Mouse (Mus musculus) spleen, postnatal 36 days (tissue): ENCODE results near the gene Myo10.

Experiments used
- DNase-seq, 2 experiments: peaks; one replicate each; pipeline ENCODE4 v3.0.0; 2022; ENCODE audit warnings: low spot score in 2 of 2, mixed read lengths in 1 of 2

Myo10 gene

DNA sequence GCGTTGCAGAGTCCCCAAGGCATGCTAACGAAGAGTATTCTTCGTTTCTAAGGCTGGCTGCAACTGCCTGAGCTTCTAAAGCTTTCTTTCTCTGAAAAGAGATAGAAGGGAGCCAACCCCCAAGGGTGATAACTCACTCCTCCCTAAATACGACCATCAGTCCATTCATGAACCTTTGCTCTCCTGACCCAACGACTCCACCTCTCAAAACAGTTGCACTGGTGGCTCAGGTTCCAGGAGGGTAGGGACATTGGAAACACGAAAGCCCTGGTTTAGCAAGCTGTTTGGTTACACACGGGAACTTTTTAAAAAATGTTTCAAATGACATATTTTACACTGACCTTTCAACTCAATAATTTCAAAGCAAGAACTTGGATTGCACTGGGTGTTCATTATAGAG, 29.5 kb downstream of the Myo10 start:
- no peak for DNase-seq

DNA sequence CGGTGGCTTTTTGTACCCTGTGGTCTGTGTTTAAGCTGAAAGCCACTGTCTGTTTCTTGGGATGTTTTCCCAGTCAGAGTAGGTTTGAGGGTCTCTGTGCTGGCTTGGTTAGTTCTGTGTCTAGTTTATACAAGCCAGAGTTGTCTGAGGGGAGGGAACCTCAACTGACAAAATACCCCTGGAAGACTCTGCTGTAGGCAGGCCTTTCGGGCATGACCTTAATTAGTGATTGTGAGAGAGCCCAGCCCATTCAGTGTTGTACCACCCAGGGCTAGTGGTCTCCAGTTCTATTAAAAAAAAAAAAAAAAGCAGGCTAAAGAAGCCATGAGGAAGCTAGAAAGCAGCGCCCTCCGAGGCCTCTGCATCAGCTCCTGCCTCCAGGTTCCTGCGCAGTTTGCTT, 30.0 kb downstream of the Myo10 start:
- DNase-seq = no peak

DNA sequence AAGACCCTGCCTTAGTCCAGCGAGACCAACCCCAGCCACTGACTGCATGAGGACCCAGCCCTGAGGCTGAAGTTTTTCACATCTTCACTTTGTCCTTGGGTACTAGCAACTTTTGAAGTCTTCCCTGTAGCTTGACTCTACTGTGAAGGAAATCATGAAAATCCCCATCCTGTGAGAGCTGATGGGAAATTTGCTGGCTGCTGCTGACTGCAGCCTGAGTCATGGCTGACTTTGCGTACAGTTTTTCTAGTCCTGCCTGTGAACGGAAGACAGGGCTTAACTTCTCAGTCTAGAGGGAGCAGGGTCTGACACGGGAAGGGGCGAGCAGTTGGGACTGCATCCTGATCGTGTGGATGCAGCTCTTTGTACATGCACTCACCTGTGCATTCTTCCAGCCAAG, 30.6 kb downstream of the Myo10 start:
- DNase-seq = no peak

- DNase-seq = no peak
These were observed 31.4 kb downstream of the Myo10 start for GRCm38 (mm10) chr15:25653680-25654079.

DNA sequence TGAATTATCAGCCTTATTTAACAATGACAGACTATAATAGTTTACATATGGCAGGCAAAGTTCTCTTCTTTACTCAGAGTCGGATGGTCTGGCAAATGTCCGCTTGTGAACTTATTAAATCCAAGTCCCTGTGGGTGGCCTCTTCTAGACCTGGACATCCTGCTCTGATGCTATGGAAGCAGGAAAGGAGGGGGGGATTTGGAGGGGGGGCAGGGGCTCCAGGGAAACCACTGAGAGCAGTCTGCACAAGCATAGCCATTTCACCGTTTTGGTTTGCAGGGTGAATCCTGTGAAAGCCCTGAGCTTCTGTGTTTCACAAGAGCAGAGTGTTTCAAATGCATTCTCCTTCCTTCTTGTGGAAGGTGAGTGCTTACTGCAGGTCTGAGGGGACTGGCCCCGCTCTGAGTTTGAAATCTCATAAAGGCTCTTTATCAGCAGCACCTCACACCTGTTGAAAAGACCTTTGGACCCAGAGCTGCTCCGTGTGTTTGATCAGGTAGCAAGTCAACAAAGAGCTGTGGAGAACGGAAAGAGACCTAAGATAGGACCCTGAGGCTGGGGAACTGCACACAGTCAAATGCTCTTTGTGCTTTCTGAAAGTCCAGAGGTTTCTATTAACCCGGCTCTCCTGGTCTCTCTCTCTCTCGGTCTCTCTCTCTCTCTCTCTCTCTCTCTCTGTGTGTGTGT, 40.7 kb downstream of the Myo10 start:
- no peak for DNase-seq

GRCm38 (mm10) chr15:25669283-25670247, 47.2 kb downstream of the Myo10 start:
- no peak for DNase-seq

- DNase-seq = no peak
These were observed 51.1 kb downstream of the Myo10 start for GRCm38 (mm10) chr15:25673231-25673980.

- no peak for DNase-seq
These were observed 52.0 kb downstream of the Myo10 start for GRCm38 (mm10) chr15:25674099-25674931.

- DNase-seq = no peak
These were observed 52.6 kb downstream of the Myo10 start for GRCm38 (mm10) chr15:25674932-25675250.

DNA sequence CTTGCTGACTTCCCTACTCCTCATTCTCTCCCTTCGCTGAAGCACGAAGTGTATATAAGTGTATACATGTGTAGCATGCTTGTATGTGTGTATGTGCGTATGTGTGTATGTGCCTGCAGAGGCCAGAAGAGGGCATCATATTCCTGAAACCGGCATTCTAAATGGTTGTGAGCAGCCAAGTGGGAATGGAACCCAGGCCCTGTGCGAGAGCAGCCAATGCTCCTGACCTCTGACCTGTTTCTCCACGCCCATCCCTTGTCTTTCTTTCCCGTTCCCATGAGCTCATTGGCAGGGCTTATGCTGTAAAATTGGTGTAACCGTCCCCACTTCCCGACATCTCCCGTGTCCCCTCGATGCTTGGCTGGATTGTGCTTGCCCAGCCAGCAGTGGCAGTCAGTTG, 53.0 kb downstream of the Myo10 start:
- no peak for DNase-seq

GRCm38 (mm10) chr15:25676056-25676785, 53.9 kb downstream of the Myo10 start:
- DNase-seq = no peak

- no peak for DNase-seq
These were observed 56.8 kb downstream of the Myo10 start for GRCm38 (mm10) chr15:25679081-25679480.

- DNase-seq = no peak
These were observed 57.3 kb downstream of the Myo10 start for GRCm38 (mm10) chr15:25679616-25680015.

DNA sequence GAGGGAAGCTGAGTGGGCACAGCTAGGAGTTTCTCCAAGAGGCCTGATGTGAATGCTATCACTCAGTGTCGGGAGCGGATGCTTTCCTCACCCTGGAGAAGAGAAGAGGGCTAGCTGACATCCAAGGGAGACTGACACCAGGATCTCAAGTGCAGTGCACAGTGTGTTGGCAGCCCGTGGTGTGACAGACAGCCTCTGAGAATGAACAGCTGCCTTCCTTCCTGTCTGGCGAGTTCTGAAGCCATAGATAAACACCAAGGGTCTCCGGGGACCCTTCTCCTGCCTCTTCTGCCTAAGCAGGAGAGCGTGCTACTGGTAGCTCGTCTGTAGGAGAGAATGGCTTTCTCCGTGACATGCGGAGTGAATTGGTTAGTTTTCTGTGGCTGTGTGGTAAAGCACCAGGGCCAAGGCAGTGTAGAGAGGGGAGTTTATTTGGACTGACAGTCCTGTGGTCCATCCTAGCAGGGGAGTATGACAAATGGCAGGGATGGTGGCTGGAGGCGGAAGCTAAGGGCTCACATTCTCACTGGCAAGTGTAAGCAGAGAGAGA, 58.0 kb downstream of the Myo10 start:
- no peak for DNase-seq

- no peak for DNase-seq
These were observed 60.7 kb downstream of the Myo10 start for GRCm38 (mm10) chr15:25682953-25683507.

DNA sequence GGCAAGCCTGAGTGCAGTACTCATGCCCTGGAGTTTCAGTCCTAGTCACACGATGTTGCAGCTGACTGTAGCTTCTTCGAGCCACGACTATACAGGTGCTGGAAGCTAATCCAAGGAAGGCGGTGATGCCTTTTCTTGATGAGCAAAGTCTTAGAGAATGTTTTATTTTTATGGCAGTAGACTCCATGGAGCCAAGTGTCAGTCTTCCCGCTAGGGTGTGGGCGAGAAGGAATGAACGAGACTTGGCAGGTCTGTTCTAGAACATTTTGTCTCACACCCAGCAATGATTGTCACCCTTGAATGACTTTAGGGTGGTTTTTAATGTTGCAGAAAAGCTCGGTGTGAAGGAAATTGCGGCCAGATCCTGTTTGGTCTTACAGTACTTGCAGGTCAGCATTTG, 62.9 kb downstream of the Myo10 start:
- no peak for DNase-seq

DNA sequence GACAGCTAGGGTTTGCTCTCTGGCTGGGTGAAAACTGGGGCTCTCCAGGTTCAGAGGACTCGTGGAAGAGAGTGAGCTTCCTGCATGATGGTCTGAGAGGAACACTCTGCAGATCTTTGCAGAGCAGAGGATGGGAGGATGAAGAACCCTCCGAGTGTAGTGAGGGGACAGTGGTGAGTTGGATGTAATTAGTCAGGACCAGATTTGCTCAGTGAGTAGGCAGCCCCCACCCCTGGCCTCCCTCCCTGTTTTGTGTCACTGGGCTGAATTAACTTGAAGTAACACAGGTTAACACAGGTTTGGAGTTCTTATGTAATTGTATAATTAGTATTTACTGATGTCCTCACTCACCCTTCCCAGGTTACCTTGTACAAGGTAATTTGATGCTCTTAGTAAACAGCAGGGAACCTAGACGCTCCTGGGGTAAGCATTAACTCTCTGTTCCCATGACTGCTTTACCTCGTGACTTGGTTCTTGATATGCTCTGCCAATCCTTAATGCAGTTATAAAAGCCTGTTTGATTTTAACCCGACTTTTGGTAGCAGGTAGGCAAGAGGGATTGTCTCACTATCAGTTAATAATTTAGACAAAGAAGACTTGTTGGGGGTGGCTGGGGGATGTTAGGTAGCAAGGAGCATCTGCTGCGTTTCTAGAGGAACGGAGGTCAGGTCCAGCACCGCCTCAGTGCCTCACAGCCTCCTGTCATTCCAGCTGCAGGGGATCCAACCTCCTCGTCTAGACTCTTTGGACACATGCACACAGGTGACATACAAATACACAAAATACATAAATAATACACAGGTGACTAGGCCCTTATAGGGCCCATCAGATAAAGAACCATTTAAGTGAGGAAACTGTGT, 66.3 kb downstream of the Myo10 start:
- no peak for DNase-seq

DNA sequence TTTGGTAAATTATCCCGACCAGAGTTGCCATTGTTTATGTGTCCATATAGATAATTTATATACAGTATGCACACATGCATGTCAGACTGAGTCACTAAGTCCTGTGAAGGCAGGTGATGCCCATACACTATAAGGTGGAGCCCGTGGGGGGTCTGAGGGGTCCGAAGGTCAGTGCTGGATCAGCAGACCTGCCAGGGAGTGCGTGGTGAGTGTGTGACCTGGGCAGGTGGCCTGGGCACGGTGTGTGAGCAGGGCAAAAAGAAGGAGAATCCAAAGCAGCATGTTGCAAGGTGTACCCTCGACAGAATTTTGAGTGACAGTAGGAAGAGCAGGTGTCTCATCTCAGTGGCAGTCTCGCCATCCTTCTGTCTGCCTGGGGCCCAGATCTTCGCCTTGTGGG, 67.2 kb downstream of the Myo10 start:
- no peak for DNase-seq

- no peak for DNase-seq
These were observed 67.9 kb downstream of the Myo10 start for GRCm38 (mm10) chr15:25690066-25690745.
